Mouse (Mus musculus): ENCODE measurements at regions not wholly inside any gene's neighbourhood (a gene's known extent, or its start where the extent isn't known, plus 50 kb on each side); places are given as distances from the start of the nearest gene placed in this dataset.

GRCm38 (mm10) chr14:23237376-23237775, 776.9 kb downstream of the Kcnma1 start:
- TF ChIP-seq CTCF (conservative IDR thresholded peaks at IDR 0.05; ENCODE audit: insufficient read depth, insufficient read length, low read depth, low read length) (no peak), POLR2A (IDR thresholded peaks at IDR 0.05; ENCODE audit: low read depth, low read length) (no peak)

Measured in kidney, adult 2 months (tissue).